Mouse (Mus musculus) left cerebral cortex, postnatal 25 days (tissue): Measurements from ENCODE around the gene Irx5. TPM values are rescaled to one million over a fixed set of nuclear protein-coding genes. Genes with fewer than 3 reads are reported as not detected.

Experiments
- DNase-seq, 2 experiments: peaks; one replicate each; pipeline ENCODE4 v3.0.0; 2022; ENCODE audit warnings: low spot score in 2 of 2, mixed read lengths in 1 of 2
- intact Hi-C: fragments of 180-260 bp; cut with DNase I; formaldehyde crosslinking; loops from one replicate; pipeline ENCODE4 v1.15.1; 2025
- total RNA-seq, 2 experiments: library from RNA; stranded (reverse); gene quantifications; 2 replicates each; pipeline ENCODE4 v1.2.3; 2021

The Irx5 gene
- not detected for total RNA-seq

GRCm38 (mm10) chr8:92357398-92357981 lies at the start of gene Irx5:
Irx5 (plus strand) TSS chr8:92357625.
- intact Hi-C loops = loop anchor here (2.0 to 10.0 kb wide), 5 partner anchors 555 to 1163 kb away; partner anchors contain the start of genes Aktip, Fto, Irx3 and Rpgrip1l
- peak in 1 of 2 experiments; percentile 3 for DNase-seq

- DNase-seq = no peak
- intact Hi-C loops = no loop called here
These were observed 45.2 kb upstream of the Irx5 start for GRCm38 (mm10) chr8:92312178-92312577.

- no peak for DNase-seq
- intact Hi-C loops = no loop called here
These were observed 43.7 kb upstream of the Irx5 start for GRCm38 (mm10) chr8:92313707-92314106.

GRCm38 (mm10) chr8:92323751-92324150 lies 33.7 kb upstream of the Irx5 start:
- no peak for DNase-seq
- intact Hi-C loops = no loop called here

- intact Hi-C loops = no loop called here
- no peak for DNase-seq
These were observed 30.2 kb upstream of the Irx5 start for GRCm38 (mm10) chr8:92327176-92327575.

- intact Hi-C loops = no loop called here
- DNase-seq = no peak
These were observed 28.2 kb upstream of the Irx5 start for GRCm38 (mm10) chr8:92329273-92329672.

GRCm38 (mm10) chr8:92331811-92332210 lies 25.6 kb upstream of the Irx5 start:
- intact Hi-C loops = no loop called here
- no peak for DNase-seq

- intact Hi-C loops = no loop called here
- no peak for DNase-seq
These were observed 24.0 kb upstream of the Irx5 start for GRCm38 (mm10) chr8:92333406-92333805.

- no peak for DNase-seq
- intact Hi-C loops = no loop called here
These were observed 22.3 kb upstream of the Irx5 start for GRCm38 (mm10) chr8:92335079-92335478.

- intact Hi-C loops = no loop called here
- DNase-seq = no peak
These were observed 21.4 kb upstream of the Irx5 start for GRCm38 (mm10) chr8:92336041-92336440.

GRCm38 (mm10) chr8:92343544-92343943 lies 13.9 kb upstream of the Irx5 start:
- DNase-seq = no peak
- intact Hi-C loops = no loop called here

GRCm38 (mm10) chr8:92349898-92350486 lies 7.4 kb upstream of the Irx5 start:
- intact Hi-C loops = loop anchor here (10.0 kb wide), 2 partner anchors 1035 to 1155 kb away; partner anchors contain the start of genes Aktip, Fto and Rpgrip1l
- no peak for DNase-seq

GRCm38 (mm10) chr8:92353405-92353804 lies 4.0 kb upstream of the Irx5 start:
- no peak for DNase-seq
- intact Hi-C loops = loop anchor here (10.0 kb wide), 2 partner anchors 1039 to 1159 kb away; partner anchors contain the start of genes Aktip, Fto and Rpgrip1l

- intact Hi-C loops = loop anchor here (5.0 to 10.0 kb wide), 3 partner anchors 978 to 1160 kb away; partner anchors contain the start of genes Aktip, Fto and Rpgrip1l
- peak in 1 of 2 experiments; percentile 10 for DNase-seq
These were observed 2.6 kb upstream of the Irx5 start for GRCm38 (mm10) chr8:92354536-92355482.

GRCm38 (mm10) chr8:92355701-92356612 lies 1.5 kb upstream of the Irx5 start:
- intact Hi-C loops = loop anchor here (2.0 to 10.0 kb wide), 5 partner anchors 553 to 1161 kb away; partner anchors contain the start of genes Aktip, Fto, Irx3 and Rpgrip1l
- peak; percentile 91 to 94 for DNase-seq

GRCm38 (mm10) chr8:92356613-92357375 lies 631 bp upstream of the Irx5 start:
- peak in 1 of 2 experiments; percentile 22 for DNase-seq
- intact Hi-C loops = loop anchor here (2.0 to 10.0 kb wide), 5 partner anchors 554 to 1162 kb away; partner anchors contain the start of genes Aktip, Fto, Irx3 and Rpgrip1l

- peak in 1 of 2 experiments; percentile 21 for DNase-seq
- intact Hi-C loops = loop anchor here (2.0 to 10.0 kb wide), 4 partner anchors 312 to 1164 kb away; partner anchors contain the start of genes Aktip, Fto and Rpgrip1l
These were observed 945 bp downstream of the Irx5 start for GRCm38 (mm10) chr8:92358141-92358999.
